Mouse (Mus musculus): Measurements from ENCODE around the gene Wipf2. TPM values are rescaled to one million over a fixed set of nuclear protein-coding genes. Genes with fewer than 3 reads are reported as not detected.

Gene Wipf2
- total and polyA plus RNA-seq, 3 experiments = 2.9 to 7.1 TPM; not detected in 1

DNA sequence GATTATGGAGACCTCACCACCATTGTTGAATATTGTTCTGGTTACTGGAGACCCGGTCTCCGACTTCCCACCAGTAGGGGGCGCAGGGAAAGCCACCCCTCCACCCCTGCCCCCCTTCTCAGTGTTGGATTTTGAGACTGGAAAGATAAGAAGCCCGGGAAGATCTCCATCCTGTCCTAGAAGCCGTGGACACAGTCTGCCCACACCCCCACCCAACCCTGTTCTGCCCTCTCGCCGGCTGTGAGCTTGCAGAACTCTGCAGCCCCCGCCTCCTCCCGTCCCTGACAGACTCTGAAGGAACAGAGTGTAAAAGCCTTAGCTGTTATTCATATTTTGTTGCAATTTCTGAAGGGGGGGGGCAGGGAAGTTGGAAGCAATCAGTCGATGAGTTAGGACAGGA lies 90.9 kb downstream of the Wipf2 start:
- H3K9me3 ChIP-seq (replicated peaks; ENCODE audit: insufficient read depth, low read length) = no peaks in the 10 kb centered on the region
- H3K36me3 ChIP-seq (ENCODE audit: control insufficient read depth in 1 of 2, insufficient read depth in 2 of 2, low read length in 2 of 2) = peaks cover 0 to 38% of the 10 kb centered on the region in 2 experiments; a peak in 2 of 4 replicates
- H3K27ac ChIP-seq (ENCODE audit: control insufficient read depth, low read depth, low read length) = no peak overlapping the region
- H3K27me3 ChIP-seq (ENCODE audit: control insufficient read depth in 1 of 2, insufficient read depth in 2 of 2, low read length in 2 of 2) = no peaks in the 10 kb centered on the region
- H3K9ac ChIP-seq (ENCODE audit: control insufficient read depth, low read depth, low read length, poor library complexity, severe bottlenecking) = no peak overlapping the region
- 0 out of 2 replicates have a peak, but pooled peaks cover 2% of the 10 kb centered on the region for H3K79me2 ChIP-seq (ENCODE audit: control insufficient read depth, insufficient read depth, low read length, poor library complexity)
- peak; percentile 64 for DNase-seq (ENCODE audit: low read depth, low spot score)
- no peak overlapping the region for H3K4me3 ChIP-seq (ENCODE audit: control insufficient read depth in 1 of 2, insufficient read depth in 1 of 2, low read depth in 2 of 2, low read length in 2 of 2)
- peaks cover 20 to 40% of the 10 kb centered on the region in 2 experiments for H3K4me1 ChIP-seq (ENCODE audit: control insufficient read depth in 1 of 2, insufficient read depth in 2 of 2, low read length in 2 of 2)
- no peak for TF ChIP-seq MXI1 (IDR thresholded peaks at IDR 0.05; ENCODE audit: low read depth, low read length)
- no peak for TF ChIP-seq KAT2A (conservative IDR thresholded peaks at IDR 0.05; ENCODE audit: low read depth, low read length)
- 0 out of 2 replicates have a peak, but pooled peaks have one; percentile 5 for TF ChIP-seq RAD21 (IDR thresholded peaks at IDR 0.05; ENCODE audit: low read depth, low read length)
- TF ChIP-seq CHD2 (IDR thresholded peaks at IDR 0.05; ENCODE audit: low read length) = no peak
- no peak for TF ChIP-seq CHD1 (IDR thresholded peaks at IDR 0.05; ENCODE audit: low read depth, low read length)
- TF ChIP-seq POLR2AphosphoS5 (IDR thresholded peaks at IDR 0.05; ENCODE audit: borderline replicate concordance, low read depth, low read length) = no peak
- no peak for TF ChIP-seq NRF1 (IDR thresholded peaks at IDR 0.05; ENCODE audit: insufficient read depth, low read depth, low read length, poor library complexity, severe bottlenecking)
- TF ChIP-seq TAL1 (IDR thresholded peaks at IDR 0.05; ENCODE audit: low read length) = no peak
- TF ChIP-seq POLR2AphosphoS2 (IDR thresholded peaks at IDR 0.05; ENCODE audit: low read length) = no peak
- no peak for TF ChIP-seq MYB (IDR thresholded peaks at IDR 0.05; ENCODE audit: low read depth, low read length)
- no peak for TF ChIP-seq E2F4 (IDR thresholded peaks at IDR 0.05; ENCODE audit: borderline replicate concordance, low read depth, low read length)
- TF ChIP-seq ELF1 (IDR thresholded peaks at IDR 0.05; ENCODE audit: low read depth, low read length) = no peak
- TF ChIP-seq GABPA (IDR thresholded peaks at IDR 0.05; ENCODE audit: low read depth, low read length) = no peak
- no peak for TF ChIP-seq MAX (IDR thresholded peaks at IDR 0.05; ENCODE audit: low read length)
- TF ChIP-seq USF2 (IDR thresholded peaks at IDR 0.05; ENCODE audit: borderline replicate concordance in 1 of 2, insufficient read depth in 1 of 2, low read depth in 1 of 2, low read length in 2 of 2) = no peak
- no peak for TF ChIP-seq ETS1 (IDR thresholded peaks at IDR 0.05; ENCODE audit: low read depth, low read length)
- TF ChIP-seq GATA1 (IDR thresholded peaks at IDR 0.05; ENCODE audit: low read depth, low read length) = no peak
- no peak for TF ChIP-seq RCOR1 (IDR thresholded peaks at IDR 0.05; ENCODE audit: low read depth, low read length)
- no peak for TF ChIP-seq ZMIZ1 (IDR thresholded peaks at IDR 0.05; ENCODE audit: low read depth, low read length)
- TF ChIP-seq JUND (IDR thresholded peaks at IDR 0.05; ENCODE audit: low read depth, low read length) = no peak
- TF ChIP-seq POLR2A (IDR thresholded peaks at IDR 0.05; ENCODE audit: control insufficient read depth in 1 of 2, insufficient read depth in 1 of 2, low read depth in 1 of 2, low read length in 2 of 2, poor library complexity in 1 of 2) = no peak
- TF ChIP-seq TBP (IDR thresholded peaks at IDR 0.05; ENCODE audit: low read depth, low read length) = no peak
- no peak for TF ChIP-seq HCFC1 (IDR thresholded peaks at IDR 0.05; ENCODE audit: low read depth, low read length)
- TF ChIP-seq ZC3H11A (IDR thresholded peaks at IDR 0.05; ENCODE audit: low read depth, low read length) = no peak
- TF ChIP-seq MAZ (IDR thresholded peaks at IDR 0.05; ENCODE audit: low read depth, low read length) = peak; percentile 90
- TF ChIP-seq CTCF (IDR thresholded peaks at IDR 0.05 in 2 of 3, conservative IDR thresholded peaks at IDR 0.05 in 1 of 3; ENCODE audit: control insufficient read depth in 1 of 3, insufficient read depth in 1 of 3, low read depth in 2 of 3, low read length in 3 of 3, poor library complexity in 1 of 3, severe bottlenecking in 1 of 3) = peak; percentile 52 to 94 (median 77)
- no peak for TF ChIP-seq MEF2A (IDR thresholded peaks at IDR 0.05; ENCODE audit: extremely low read depth, insufficient replicate concordance, low read depth, low read length, poor library complexity, severe bottlenecking)
- TF ChIP-seq EP300 (IDR thresholded peaks at IDR 0.05; ENCODE audit: low read depth in 1 of 2, low read length in 2 of 2) = no peak
- no peak for TF ChIP-seq ZKSCAN1 (IDR thresholded peaks at IDR 0.05; ENCODE audit: low read depth, low read length)
- no peak for TF ChIP-seq MYC (IDR thresholded peaks at IDR 0.05; ENCODE audit: low read depth, low read length)
- no peak for TF ChIP-seq UBTF (IDR thresholded peaks at IDR 0.05; ENCODE audit: borderline replicate concordance, insufficient read depth, low read depth, low read length)
- TF ChIP-seq TCF12 (IDR thresholded peaks at IDR 0.05; ENCODE audit: low read depth, low read length) = no peak
- TF ChIP-seq MAFK (IDR thresholded peaks at IDR 0.05; ENCODE audit: borderline replicate concordance, low read depth, low read length) = no peak
- peak; percentile 45; the same call in 1 of the 2 replicates for TF ChIP-seq SIN3A (IDR thresholded peaks at IDR 0.05; ENCODE audit: low read length)
- TF ChIP-seq USF1 (IDR thresholded peaks at IDR 0.05; ENCODE audit: low read depth, low read length) = no peak
- TF ChIP-seq BHLHE40 (IDR thresholded peaks at IDR 0.05; ENCODE audit: borderline replicate concordance, low read depth, low read length) = no peak
- no peak for TF ChIP-seq ZNF384 (IDR thresholded peaks at IDR 0.05; ENCODE audit: low read depth, low read length)
- peak; percentile 44 for TF ChIP-seq SMC3 (IDR thresholded peaks at IDR 0.05; ENCODE audit: low read depth, low read length)

Data from MEL (cell line).